Mouse (Mus musculus) liver, embryonic 13.5 days (tissue): ENCODE results near the gene Telo2. TPM values are rescaled to one million over a fixed set of nuclear protein-coding genes. Genes with fewer than 3 reads are reported as not detected.
"Not testable (repeated sequence)": the region's sequence is repeated elsewhere in the genome, so short reads cannot be mapped to it uniquely, and the experiment has no call there.

Experiments
- ATAC-seq: fragments of 200-750 bp; cut with Nextera tagmentation; 2 replicates; pipeline ENCODE4 v1.8.0; 2017; ENCODE audit warnings: low read depth, mild to moderate bottlenecking, moderate number of reproducible peaks, moderate library complexity
- DNase-seq: peaks from one replicate; pipeline ENCODE4 v3.0.0; 2022
- H3K27ac ChIP-seq: fragments of 300-500 bp; sonication (generic); 2 replicates; pipeline ENCODE4 v1.5.1; 2015; ENCODE audit warnings: moderate library complexity, mild to moderate bottlenecking, inconsistent platforms
- H3K27me3 ChIP-seq: fragments of 300-500 bp; sonication (generic); 2 replicates; pipeline ENCODE4 v1.6.1; 2015; ENCODE audit warnings: mild to moderate bottlenecking, inconsistent platforms
- H3K36me3 ChIP-seq: fragments of 300-500 bp; sonication (generic); 2 replicates; pipeline ENCODE4 v1.6.1; 2015; ENCODE audit warnings: mild to moderate bottlenecking, inconsistent platforms
- H3K4me1 ChIP-seq: fragments of 300-500 bp; sonication (generic); replicated peaks from 2 replicates; pipeline ENCODE4 v1.6.1; 2015; ENCODE audit warnings: inconsistent platforms
- H3K4me2 ChIP-seq: fragments of 300-500 bp; sonication (generic); 2 replicates; pipeline ENCODE4 v1.6.1; 2015; ENCODE audit warnings: inconsistent platforms, mild to moderate bottlenecking, moderate library complexity
- H3K4me3 ChIP-seq: fragments of 300-500 bp; sonication (generic); replicated peaks from 2 replicates; pipeline ENCODE4 v1.5.1; 2015; ENCODE audit warnings: mild to moderate bottlenecking, inconsistent platforms
- H3K9ac ChIP-seq: fragments of 300-500 bp; sonication (generic); 2 replicates; pipeline ENCODE4 v1.6.1; 2015; ENCODE audit warnings: mild to moderate bottlenecking, inconsistent platforms
- H3K9me3 ChIP-seq: fragments of 300-500 bp; sonication (generic); replicated peaks from 2 replicates; pipeline ENCODE4 v1.6.1; 2016; ENCODE audit warnings: inconsistent platforms
- WGBS: fragments of 180-500 bp; shearing (Covaris S2); methylation state at CpG from one replicate; pipeline ENCODE4 v1.1.7; 2015; ENCODE audit not compliant: insufficient replicate concordance; 5-methylcytosine and 5-hydroxymethylcytosine counted together
- polyA plus RNA-seq: library from polyadenylated mRNA; unstranded; fragments of >200 nt; fragmentation: Nextera tagmentation; extraction: Ambion mirVana; gene quantifications from 2 replicates; pipeline ENCODE4 v1.2.1, GENCODE M21; 2015

Gene Telo2
- polyA plus RNA-seq, 1 experiment from 2014 or later: 16.3 TPM

GRCm38 (mm10) chr17:25125442-25126060, 9.8 kb upstream of the Telo2 start:
- ATAC-seq: peak; percentile 63
- H3K4me3 ChIP-seq, H3K9me3 ChIP-seq, H3K36me3 ChIP-seq, DNase-seq, H3K4me2 ChIP-seq: not testable (repeated sequence)
- H3K27ac ChIP-seq: peak overlapping the region; percentile 93
- 43% methylated on average over 3 of the region's 3 CpGs for WGBS
- peak overlapping the region; percentile 52 for H3K9ac ChIP-seq
- H3K4me1 ChIP-seq: peaks cover 54% of the 10 kb centered on the region
- H3K27me3 ChIP-seq: peaks cover 29% of the 10 kb centered on the region

- ATAC-seq (no peak), DNase-seq (no peak)
- Histone ChIP-seq H3K36me3 (no peaks in the 10 kb centered on the region), H3K4me1 (peaks cover 66% of the 10 kb centered on the region), H3K9me3 (no peaks in the 10 kb centered on the region), H3K9ac (no peak overlapping the region), H3K27ac (0 out of 2 replicates have a peak overlapping the region, but pooled peaks have one; percentile 93), H3K4me2 (no peak overlapping the region), H3K4me3 (no peak overlapping the region), H3K27me3 (peaks cover 34% of the 10 kb centered on the region)
- WGBS: 23% methylated on average over 7 of the region's 7 CpGs
Measured at GRCm38 (mm10) chr17:25123979-25124378, 8.2 kb upstream of the Telo2 start.

GRCm38 (mm10) chr17:25120406-25120805, 4.6 kb upstream of the Telo2 start, which contains the start of gene Ptx4:
Gene Ptx4 (plus strand): TSS chr17:25120760.
- Histone ChIP-seq H3K9ac (no peak within 1 kb of the TSS), H3K4me1 (peaks cover 42% of the 10 kb centered on the region), H3K27ac (no peak within 1 kb of the TSS), H3K9me3 (no peaks in the 10 kb centered on the region), H3K4me3 (no peak within 1 kb of the TSS), H3K36me3 (no peaks in the 10 kb centered on the region), H3K4me2 (no peak within 1 kb of the TSS), H3K27me3 (peaks cover 34% of the 10 kb centered on the region)
- no peak for ATAC-seq
- no peak for DNase-seq
- 28% methylated on average over 3 of the region's 3 CpGs for WGBS

- 26% methylated on average over 4 of the region's 4 CpGs for WGBS
- peaks cover 19% of the 10 kb centered on the region for H3K27me3 ChIP-seq
Measured at GRCm38 (mm10) chr17:25117263-25117662, 1.5 kb upstream of the Telo2 start.

DNA sequence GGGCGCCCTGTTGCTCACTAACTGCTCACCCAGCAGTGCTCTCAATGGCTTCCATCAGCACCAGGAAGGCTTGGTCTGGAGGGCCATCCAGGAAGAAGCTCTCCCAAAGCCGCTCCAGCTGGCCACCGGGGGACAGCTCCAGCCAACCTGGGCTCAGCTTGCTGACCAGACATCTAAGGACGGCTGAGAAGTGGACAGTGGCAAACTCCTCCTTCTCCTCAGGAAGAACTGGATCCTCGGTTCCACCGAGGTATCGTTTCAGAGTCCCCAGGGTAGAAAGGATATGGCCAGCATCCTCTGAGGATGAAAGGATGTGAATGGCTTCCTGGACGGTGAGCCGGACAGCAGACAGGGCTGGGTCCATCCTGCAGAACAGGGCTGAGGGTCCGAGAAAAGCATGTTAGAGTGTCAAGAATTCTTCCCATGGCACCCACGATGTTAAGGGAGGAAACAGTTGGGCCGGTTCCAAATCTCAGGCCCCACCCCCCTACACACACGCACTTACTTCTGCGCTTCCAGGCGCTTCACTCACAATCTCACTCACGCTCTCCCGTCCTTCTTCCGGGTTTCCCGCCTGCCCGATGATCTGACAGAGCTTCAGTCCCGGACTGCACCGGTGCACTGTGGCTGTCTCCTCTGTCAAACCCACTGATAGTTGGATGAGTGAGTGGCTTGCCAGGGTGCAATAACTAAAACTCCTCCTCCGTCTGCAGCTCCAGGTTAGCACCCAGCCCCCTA, 690 bp downstream of the Telo2 start:
- no peak for DNase-seq
- 9% methylated on average over 23 of the region's 23 CpGs for WGBS

More at GRCm38 (mm10) chr17:25117263-25117662, 1.5 kb upstream of the Telo2 start:
- no peak for ATAC-seq
- DNase-seq: peak; percentile 39
- H3K36me3 ChIP-seq: 0 out of 2 replicates have a peak, but pooled peaks cover 6% of the 10 kb centered on the region
- H3K9me3 ChIP-seq: no peaks in the 10 kb centered on the region
- H3K4me1 ChIP-seq: peaks cover 37% of the 10 kb centered on the region
- H3K4me2 ChIP-seq: no peak overlapping the region
- H3K4me3 ChIP-seq: no peak overlapping the region
- H3K9ac ChIP-seq: no peak overlapping the region
- no peak overlapping the region for H3K27ac ChIP-seq

GRCm38 (mm10) chr17:25112423-25112810, 3.4 kb downstream of the Telo2 start:
- H3K27me3 ChIP-seq: no peaks in the 10 kb centered on the region
- peaks cover 46% of the 10 kb centered on the region for H3K36me3 ChIP-seq
- ATAC-seq (no peak), DNase-seq (no peak)
- 72% methylated on average over 3 of the region's 3 CpGs for WGBS
- no peak overlapping the region for H3K27ac ChIP-seq
- no peak overlapping the region for H3K4me3 ChIP-seq
- H3K4me2 ChIP-seq: no peak overlapping the region
- H3K9ac ChIP-seq: no peak overlapping the region
- H3K9me3 ChIP-seq: no peaks in the 10 kb centered on the region
- peaks cover 29% of the 10 kb centered on the region for H3K4me1 ChIP-seq

More for the DNA sequence above, 690 bp downstream of the Telo2 start:
- Histone ChIP-seq H3K4me2 (peak overlapping the region; percentile 100), H3K4me1 (peaks cover 37% of the 10 kb centered on the region), H3K9ac (peak overlapping the region; percentile 82), H3K36me3 (peaks cover 21% of the 10 kb centered on the region), H3K27me3 (no peaks in the 10 kb centered on the region), H3K9me3 (no peaks in the 10 kb centered on the region), H3K27ac (peak overlapping the region; percentile 85), H3K4me3 (peak overlapping the region; percentile 76)
- peak; percentile 63 for ATAC-seq

DNA sequence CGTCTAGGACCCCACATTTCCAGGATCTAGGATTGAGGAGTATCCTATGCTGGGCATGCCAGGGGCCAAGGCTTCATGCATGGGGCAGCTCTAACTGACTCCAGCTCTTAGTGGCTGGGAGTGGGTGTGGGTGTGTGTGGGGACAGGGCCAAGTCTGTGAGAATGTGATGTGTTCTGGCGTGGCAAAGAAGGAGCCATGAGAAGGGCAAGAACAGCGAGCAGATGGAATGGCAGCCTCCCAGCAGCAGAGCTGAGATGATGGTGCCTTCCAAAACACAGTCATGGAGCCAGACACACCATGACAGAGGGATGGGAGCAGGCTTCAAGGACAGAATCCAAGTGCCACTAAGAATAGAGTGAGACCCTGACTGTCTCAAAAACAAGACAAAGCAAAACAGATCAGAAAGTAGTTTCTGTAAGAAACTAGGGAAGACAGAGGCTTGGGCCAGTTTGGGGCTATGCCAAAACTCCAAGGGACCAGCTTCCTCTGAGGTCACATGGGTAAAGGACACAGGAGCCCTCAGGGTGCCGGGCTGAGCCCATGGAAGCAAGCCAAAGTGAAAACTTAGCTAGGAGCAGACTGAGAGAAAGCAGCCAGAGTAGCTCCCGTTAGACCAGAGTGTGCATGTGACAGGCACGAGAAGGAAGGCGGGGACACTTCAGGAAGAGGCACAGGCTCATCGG, 3.9 kb downstream of the Telo2 start:
- no peak for ATAC-seq
- Histone ChIP-seq H3K4me3 (no peak overlapping the region), H3K27me3 (no peaks in the 10 kb centered on the region), H3K4me2 (no peak overlapping the region), H3K9me3 (no peaks in the 10 kb centered on the region), H3K9ac (no peak overlapping the region), H3K27ac (0 out of 2 replicates have a peak overlapping the region, but pooled peaks have one; percentile 20), H3K4me1 (peaks cover 29% of the 10 kb centered on the region), H3K36me3 (peaks cover 52% of the 10 kb centered on the region)
- 78% methylated on average over 8 of the region's 8 CpGs for WGBS
- no peak for DNase-seq

DNA sequence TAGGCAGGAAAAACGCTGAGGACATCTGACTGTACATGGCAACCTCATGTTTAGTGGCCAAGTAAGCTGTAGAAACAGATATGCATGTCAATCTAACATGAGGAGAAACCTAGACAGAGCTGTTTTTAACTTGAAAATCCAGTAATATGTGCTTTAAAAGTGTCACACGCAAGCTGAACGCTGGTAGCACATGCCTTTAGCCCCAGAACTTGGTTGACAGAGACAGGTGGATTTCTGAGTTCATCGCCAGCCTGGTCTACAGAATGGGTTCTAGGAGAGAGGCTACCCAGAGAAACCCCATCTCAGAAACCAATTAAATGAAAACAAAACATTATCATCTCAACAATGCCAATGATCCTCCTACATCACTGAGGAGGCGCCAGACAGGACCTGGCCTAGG, 4.5 kb downstream of the Telo2 start:
- peaks cover 58% of the 10 kb centered on the region for H3K36me3 ChIP-seq
- no peaks in the 10 kb centered on the region for H3K9me3 ChIP-seq
- 0 out of 2 replicates have a peak overlapping the region, but pooled peaks have one; percentile 20 for H3K27ac ChIP-seq
- no peak for DNase-seq
- peaks cover 23% of the 10 kb centered on the region for H3K4me1 ChIP-seq
- no peak for ATAC-seq
- H3K9ac ChIP-seq: no peak overlapping the region
- H3K4me3 ChIP-seq: no peak overlapping the region
- no peaks in the 10 kb centered on the region for H3K27me3 ChIP-seq
- 87% methylated on average over 5 of the region's 5 CpGs for WGBS
- no peak overlapping the region for H3K4me2 ChIP-seq

- H3K36me3 ChIP-seq: peaks cover 65% of the 10 kb centered on the region
Measured at GRCm38 (mm10) chr17:25110590-25110989, 5.2 kb downstream of the Telo2 start.

DNA sequence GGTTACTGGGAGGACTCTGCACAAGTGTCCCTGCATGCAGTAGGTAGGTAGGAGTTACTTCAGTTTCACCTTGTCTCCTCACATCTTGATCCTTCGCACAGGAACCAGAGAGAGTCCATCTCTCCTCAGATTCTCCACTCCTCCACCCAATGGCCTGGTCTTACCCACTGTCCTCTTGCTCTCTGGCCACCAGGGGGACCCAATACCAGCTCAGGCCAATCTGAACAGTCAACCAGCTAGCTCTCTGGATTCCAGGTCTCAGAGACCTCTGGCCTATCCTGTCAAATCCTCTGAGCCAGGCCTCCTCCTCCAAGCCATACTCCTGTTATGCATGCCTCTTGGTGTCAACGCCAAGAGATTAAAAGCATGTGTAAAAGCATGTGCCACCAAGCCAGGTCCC, 6.2 kb downstream of the Telo2 start:
- no peak for DNase-seq
- 75% methylated on average over 2 of the region's 2 CpGs for WGBS
- H3K36me3 ChIP-seq: peaks cover 75% of the 10 kb centered on the region
- H3K9me3 ChIP-seq: no peaks in the 10 kb centered on the region
- H3K27ac ChIP-seq: no peak overlapping the region
- H3K27me3 ChIP-seq: no peaks in the 10 kb centered on the region
- no peak overlapping the region for H3K4me2 ChIP-seq
- no peak overlapping the region for H3K9ac ChIP-seq
- peak; percentile 62; the same call in 1 of the 2 replicates for ATAC-seq
- peaks cover 10% of the 10 kb centered on the region for H3K4me1 ChIP-seq
- no peak overlapping the region for H3K4me3 ChIP-seq

More at GRCm38 (mm10) chr17:25110590-25110989, 5.2 kb downstream of the Telo2 start:
- WGBS: 85% methylated on average over 6 of the region's 6 CpGs
- no peak for DNase-seq
- Histone ChIP-seq H3K27me3 (no peaks in the 10 kb centered on the region), H3K9me3 (no peaks in the 10 kb centered on the region), H3K9ac (no peak overlapping the region), H3K4me1 (peaks cover 19% of the 10 kb centered on the region), H3K27ac (no peak overlapping the region), H3K4me2 (no peak overlapping the region), H3K4me3 (no peak overlapping the region)
- no peak for ATAC-seq

GRCm38 (mm10) chr17:25107786-25108185, 8.0 kb downstream of the Telo2 start:
- DNase-seq: no peak
- H3K27ac ChIP-seq: no peak overlapping the region
- ATAC-seq: no peak
- WGBS: 96% methylated on average over 13 of the region's 16 CpGs
- peaks cover 86% of the 10 kb centered on the region for H3K36me3 ChIP-seq
- H3K4me1 ChIP-seq: 0 out of 2 replicates have a peak, but pooled peaks cover 5% of the 10 kb centered on the region
- no peak overlapping the region for H3K4me3 ChIP-seq
- no peaks in the 10 kb centered on the region for H3K9me3 ChIP-seq
- H3K9ac ChIP-seq: no peak overlapping the region
- H3K4me2 ChIP-seq: no peak overlapping the region
- no peaks in the 10 kb centered on the region for H3K27me3 ChIP-seq
